Mouse (Mus musculus): ENCODE results near the gene A630076J17Rik.
A peak's percentile ranks its signal among the peaks of the same experiment; 100 is the strongest.

Gene A630076J17Rik

GRCm38 (mm10) chr3:107230527-107230926 is at the start of gene A630076J17Rik:
A630076J17Rik (plus strand) TSS chr3:107230614.
- no peak for DNase-seq

- DNase-seq = no peak
These were observed 49.6 kb upstream of the A630076J17Rik start for GRCm38 (mm10) chr3:107180860-107181259.

- DNase-seq = no peak
These were observed 47.7 kb upstream of the A630076J17Rik start, which contains the start of gene Kcna10 for GRCm38 (mm10) chr3:107182756-107183155. Kcna10 (plus strand) TSS chr3:107183056.

GRCm38 (mm10) chr3:107183178-107183577 is 47.2 kb upstream of the A630076J17Rik start:
- peak; percentile 12 to 50 for DNase-seq

- no peak for DNase-seq
These were observed 44.8 kb upstream of the A630076J17Rik start for GRCm38 (mm10) chr3:107185597-107185996.

GRCm38 (mm10) chr3:107187022-107187421 is 43.4 kb upstream of the A630076J17Rik start:
- DNase-seq = no peak

- peak in 1 of 2 experiments; percentile 24 for DNase-seq
These were observed 42.1 kb upstream of the A630076J17Rik start for GRCm38 (mm10) chr3:107188226-107188899.

GRCm38 (mm10) chr3:107201310-107202180 is 28.9 kb upstream of the A630076J17Rik start:
- DNase-seq = no peak

GRCm38 (mm10) chr3:107204413-107204812 is 26.0 kb upstream of the A630076J17Rik start:
- DNase-seq = no peak

- no peak for DNase-seq
These were observed 25.2 kb upstream of the A630076J17Rik start for GRCm38 (mm10) chr3:107205170-107205569.

GRCm38 (mm10) chr3:107205994-107206393 is 24.4 kb upstream of the A630076J17Rik start:
- peak; percentile 35 to 74 for DNase-seq

GRCm38 (mm10) chr3:107206490-107207150 is 23.8 kb upstream of the A630076J17Rik start:
- DNase-seq = no peak

GRCm38 (mm10) chr3:107207625-107208253 is 22.7 kb upstream of the A630076J17Rik start:
- peak in 1 of 2 experiments; percentile 29 for DNase-seq

GRCm38 (mm10) chr3:107214606-107215005 is 15.8 kb upstream of the A630076J17Rik start:
- no peak for DNase-seq

GRCm38 (mm10) chr3:107216400-107217100 is 13.9 kb upstream of the A630076J17Rik start:
- no peak for DNase-seq

GRCm38 (mm10) chr3:107217101-107217480 is 13.3 kb upstream of the A630076J17Rik start:
- no peak for DNase-seq

GRCm38 (mm10) chr3:107218572-107218971 is 11.8 kb upstream of the A630076J17Rik start:
- no peak for DNase-seq

GRCm38 (mm10) chr3:107221608-107222007 is 8.8 kb upstream of the A630076J17Rik start, which contains the start of gene Cym:
Cym (minus strand) TSS chr3:107221732.
- DNase-seq = no peak

GRCm38 (mm10) chr3:107223230-107223629 is 7.2 kb upstream of the A630076J17Rik start:
- peak; percentile 9 to 41 for DNase-seq

- no peak for DNase-seq
These were observed 4.6 kb upstream of the A630076J17Rik start for GRCm38 (mm10) chr3:107225820-107226219.

GRCm38 (mm10) chr3:107229221-107229620 is 1.2 kb upstream of the A630076J17Rik start:
- no peak for DNase-seq

- DNase-seq = no peak
These were observed 592 bp upstream of the A630076J17Rik start for GRCm38 (mm10) chr3:107229822-107230221.

All from lung, postnatal 4 days (tissue).